Mouse (Mus musculus): Measurements from ENCODE around the gene Crhr2. TPM values are rescaled to one million over a fixed set of nuclear protein-coding genes. Genes with fewer than 3 reads are reported as not detected.

Crhr2 gene
- total and polyA plus RNA-seq, 3 experiments = 0.22 TPM; not detected in 2

- no peak for DNase-seq
These were observed 87.5 kb downstream of the Crhr2 start for GRCm38 (mm10) chr6:55045326-55045725.

GRCm38 (mm10) chr6:55044542-55044941 lies 88.3 kb downstream of the Crhr2 start:
- no peak for DNase-seq

GRCm38 (mm10) chr6:55043206-55043605 lies 89.6 kb downstream of the Crhr2 start:
- DNase-seq = no peak

Other genes starting within 250 kb of the Crhr2 start
- 10 to 100 TPM in 1 of 2 experiments, 1 to 10 TPM in 1; 9.2 to 13.1 TPM for gene Nod1, start 160.4 kb downstream of the Crhr2 start, total RNA-seq (2021)
- 24.8 and 28.8 TPM in 2 replicates for gene Nod1, start 160.4 kb downstream of the Crhr2 start, polyA plus RNA-seq (2012; rRNA removed)
- gene Ggct, start 140.1 kb downstream of the Crhr2 start, total RNA-seq (2021) = 1 to 10 TPM; 6.2 to 6.4 TPM
- 0.68 and 0.97 TPM in 2 replicates for gene Ggct, start 140.1 kb downstream of the Crhr2 start, polyA plus RNA-seq (2012; rRNA removed)
- gene Gars, start 95.0 kb downstream of the Crhr2 start, total RNA-seq (2021) = 10 to 100 TPM; 78.6 to 92.2 TPM
- 32.1 and 48.1 TPM in 2 replicates for gene Gars, start 95.0 kb downstream of the Crhr2 start, polyA plus RNA-seq (2012; rRNA removed)
- gene Inmt, start 42.0 kb upstream of the Crhr2 start, total RNA-seq (2021) = 10 to 100 TPM in 1 of 2 experiments, 1 to 10 TPM in 1; 8.9 to 28.9 TPM
- 3.3 and 3.8 TPM in 2 replicates for gene Inmt, start 42.0 kb upstream of the Crhr2 start, polyA plus RNA-seq (2012; rRNA removed)
- 1 to 10 TPM; 2.9 to 5.6 TPM for gene Mindy4, start 70.4 kb upstream of the Crhr2 start, total RNA-seq (2021)
- gene Mindy4, start 70.4 kb upstream of the Crhr2 start, polyA plus RNA-seq (2012; rRNA removed) = 5.5 and 5.9 TPM in 2 replicates
- 10 to 100 TPM; 35.1 to 85.4 TPM for gene Aqp1, start 203.4 kb upstream of the Crhr2 start, total RNA-seq (2021)
- gene Aqp1, start 203.4 kb upstream of the Crhr2 start, polyA plus RNA-seq (2012; rRNA removed) = 135 and 204 TPM in 2 replicates
- gene Ghrhr, start 243.3 kb upstream of the Crhr2 start, total RNA-seq (2021) = not detected
- not detected in 2 replicates for gene Ghrhr, start 243.3 kb upstream of the Crhr2 start, polyA plus RNA-seq (2012; rRNA removed)